Comparison of ENCODE assay signal across 27 mouse cellular contexts in the genomic region with DNA sequence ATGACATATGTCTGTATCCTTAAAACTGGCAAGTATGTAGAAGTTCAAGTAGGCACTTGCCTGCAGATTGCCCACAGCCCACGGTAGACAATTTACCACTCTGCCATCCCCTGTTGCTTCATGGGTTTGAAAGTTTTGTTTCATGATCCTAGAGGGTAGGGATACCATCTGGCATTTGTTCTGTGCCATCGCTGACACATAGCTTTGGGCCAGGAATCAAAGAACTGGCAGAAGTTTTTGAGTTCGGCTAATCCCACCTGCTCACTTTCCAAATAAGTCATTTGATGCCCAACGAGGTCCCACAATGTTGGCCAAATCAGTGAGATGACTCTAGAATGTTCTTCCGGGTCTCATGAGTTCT. TPM values are rescaled to one million over a fixed set of nuclear protein-coding genes. Genes with fewer than 3 reads are reported as not detected.
DNase-seq lines count a peak whose midpoint lies in the region; ATAC-seq and TF ChIP-seq lines count a peak whose summit lies in the region.
"Had no signal": no experiment of that assay in that cellular context is flagged by ENCODE, and none has a peak within 500 bp of the region (broad histone marks: within the 10 kb centered on the region; RNA-seq: fewer than 3 reads in every experiment).

No protein-coding gene starts in this region.

- H3K4me3 ChIP-seq in erythroblast, embryonic 14.5 days (replicated peaks) = peak overlapping the region; percentile 33
- no peak overlapping the region for H3K4me3 ChIP-seq in spleen, adult 2 months (ENCODE audit: extremely low read depth, insufficient read depth, insufficient read length)
- peak overlapping the region; percentile 30 for H3K4me3 ChIP-seq in liver, embryonic 15.5 days (replicated peaks)
- H3K4me3 ChIP-seq in hindbrain, embryonic 12.5 days = no peak overlapping the region
- H3K4me3 ChIP-seq: hindbrain, embryonic 15.5 days; kidney, embryonic 15.5 days; left cerebral cortex, adult 2 months; limb, embryonic 12.5 days; midbrain, embryonic 12.5 days; myocyte; neural tube, embryonic 12.5 days had no signal

- H3K9me3 ChIP-seq in erythroblast, embryonic 14.5 days (ENCODE audit: control insufficient read depth, low read length) = no peaks in the 10 kb centered on the region
- H3K9me3 ChIP-seq in liver, embryonic 15.5 days (replicated peaks) = no peaks in the 10 kb centered on the region
- no peaks in the 10 kb centered on the region for H3K9me3 ChIP-seq in hindbrain, embryonic 12.5 days (replicated peaks)
- H3K9me3 ChIP-seq: hindbrain, embryonic 15.5 days; kidney, embryonic 15.5 days; limb, embryonic 12.5 days; midbrain, embryonic 12.5 days; neural tube, embryonic 12.5 days had no signal

- ATAC-seq in erythroblast, adult 5-6 weeks (replicated peaks; ENCODE audit: low FRiP score, poor library complexity, severe bottlenecking) = no peak
- no peak for ATAC-seq in liver, embryonic 15.5 days (ENCODE audit: insufficient read depth)
- ATAC-seq in hindbrain, embryonic 12.5 days (ENCODE audit: low FRiP score) = no peak
- ATAC-seq: forebrain, embryonic 14.5 days had no signal

- no peak for DNase-seq in spleen, adult 2 months (ENCODE audit: low read depth in 1 of 2, low spot score in 2 of 2)
- DNase-seq in spleen, postnatal 10 days (ENCODE audit: low spot score in 2 of 2) = no peak
- DNase-seq in layer of hippocampus, adult 18-20 months (ENCODE audit: low spot score in 2 of 2) = peak; percentile 11 to 68
- no peak for DNase-seq in adrenal gland, adult (ENCODE audit: inconsistent age in 2 of 2, low spot score in 1 of 2)
- DNase-seq: adrenal gland, postnatal 25 days; cerebellum, adult 11-12 months; gastrocnemius, postnatal 14 days; heart, adult 18-20 months; kidney, adult 11 months; kidney, postnatal 25 days; lung, adult 2 months; lung, postnatal 10 days; right cerebral cortex, adult 18-20 months; thymus, postnatal 25 days had no signal

- no peak for TF ChIP-seq POLR2A in spleen, adult 2 months (IDR thresholded peaks at IDR 0.05; ENCODE audit: low read depth, low read length)

- no peak overlapping the region for H3K9ac ChIP-seq in liver, embryonic 15.5 days
- H3K9ac ChIP-seq in hindbrain, embryonic 12.5 days = no peak overlapping the region
- H3K9ac ChIP-seq: hindbrain, embryonic 15.5 days; kidney, embryonic 15.5 days; limb, embryonic 12.5 days; midbrain, embryonic 12.5 days; neural tube, embryonic 12.5 days had no signal

- no peak for TF ChIP-seq CTCF in spleen, adult 2 months (IDR thresholded peaks at IDR 0.05; ENCODE audit: extremely low read depth, insufficient read depth, insufficient read length, insufficient replicate concordance)

- no peaks in the 10 kb centered on the region for H3K36me3 ChIP-seq in erythroblast, embryonic 14.5 days (ENCODE audit: control insufficient read depth)
- H3K36me3 ChIP-seq in spleen, adult 2 months (ENCODE audit: control insufficient read depth, insufficient read depth, low read length) = no peaks in the 10 kb centered on the region
- H3K36me3 ChIP-seq in liver, embryonic 15.5 days (replicated peaks) = no peaks in the 10 kb centered on the region
- H3K36me3 ChIP-seq in hindbrain, embryonic 12.5 days = no peaks in the 10 kb centered on the region
- H3K36me3 ChIP-seq: hindbrain, embryonic 15.5 days; kidney, embryonic 15.5 days; limb, embryonic 12.5 days; midbrain, embryonic 12.5 days; neural tube, embryonic 12.5 days had no signal

- peaks cover 4% of the 10 kb centered on the region for H3K27me3 ChIP-seq in erythroblast, embryonic 14.5 days (ENCODE audit: control insufficient read depth)
- no peaks in the 10 kb centered on the region for H3K27me3 ChIP-seq in spleen, adult 2 months (ENCODE audit: control insufficient read depth, insufficient read depth, low read length)
- H3K27me3 ChIP-seq in liver, embryonic 15.5 days = no peaks in the 10 kb centered on the region
- H3K27me3 ChIP-seq in hindbrain, embryonic 12.5 days = no peaks in the 10 kb centered on the region
- H3K27me3 ChIP-seq: hindbrain, embryonic 15.5 days; kidney, embryonic 15.5 days; limb, embryonic 12.5 days; midbrain, embryonic 12.5 days; neural tube, embryonic 12.5 days had no signal

- H3K27ac ChIP-seq in spleen, adult 2 months (ENCODE audit: insufficient read depth, low read length) = peak overlapping the region; percentile 66
- no peak overlapping the region for H3K27ac ChIP-seq in liver, embryonic 15.5 days (replicated peaks)
- no peak overlapping the region for H3K27ac ChIP-seq in hindbrain, embryonic 12.5 days
- H3K27ac ChIP-seq: hindbrain, embryonic 15.5 days; kidney, embryonic 15.5 days; left cerebral cortex, adult 2 months; limb, embryonic 12.5 days; midbrain, embryonic 12.5 days; neural tube, embryonic 12.5 days had no signal

- H3K4me2 ChIP-seq in liver, embryonic 15.5 days = peak overlapping the region; percentile 59
- no peak overlapping the region for H3K4me2 ChIP-seq in hindbrain, embryonic 12.5 days (replicated peaks)
- H3K4me2 ChIP-seq: heart, embryonic 11.5 days; hindbrain, embryonic 15.5 days; kidney, embryonic 15.5 days; limb, embryonic 12.5 days; midbrain, embryonic 12.5 days; neural tube, embryonic 12.5 days had no signal

- 81% methylated on average over 5 of the region's 5 CpGs for WGBS in spleen, adult 2 months
- 70% methylated on average over 5 of the region's 5 CpGs for WGBS in liver, embryonic 15.5 days (ENCODE audit: insufficient replicate concordance)
- 88% methylated on average over 5 of the region's 5 CpGs for WGBS in hindbrain, embryonic 12.5 days

- H3K4me1 ChIP-seq in erythroblast, embryonic 14.5 days (ENCODE audit: control insufficient read depth) = peaks cover 31% of the 10 kb centered on the region
- peaks cover 11% of the 10 kb centered on the region; the same call in 1 of the 2 replicates for H3K4me1 ChIP-seq in spleen, adult 2 months (ENCODE audit: control insufficient read depth, insufficient read depth, insufficient read length)
- peaks cover 31% of the 10 kb centered on the region for H3K4me1 ChIP-seq in liver, embryonic 15.5 days (replicated peaks)
- 0 out of 2 replicates have a peak, but pooled peaks cover 4% of the 10 kb centered on the region for H3K4me1 ChIP-seq in hindbrain, embryonic 12.5 days
- H3K4me1 ChIP-seq: hindbrain, embryonic 15.5 days; kidney, embryonic 15.5 days; limb, embryonic 12.5 days; midbrain, embryonic 12.5 days; neural tube, embryonic 12.5 days had no signal

RNA-seq across cellular contexts. Expression of a gene that starts 18.3 kb away (rescaled TPM):
- 3.7 and 4.4 TPM in 2 replicates for polyA plus RNA-seq in erythroblast, embryonic 14.5 days (2012)
- total RNA-seq in erythroblast, adult 5-6 weeks (2015; ENCODE audit: low replicate concordance) = 11.7 and 14.2 TPM in 2 replicates
- 30.2 and 31.4 TPM in 2 replicates for total RNA-seq in erythroblast, adult 5-6 weeks (2017; ENCODE audit: low replicate concordance)
- 37.4 and 37.9 TPM in 2 replicates for polyA plus RNA-seq in spleen, adult 2 months (2012; rRNA removed)
- 1 to 10 TPM; 1.1 to 3.5 TPM for total RNA-seq in layer of hippocampus, adult 18-20 months (2021)
- polyA plus RNA-seq in liver, embryonic 15.5 days (2015; fragmentation: Nextera tagmentation; extraction: Ambion mirVana) = 24.9 and 25.5 TPM in 2 replicates
- 3.5 and 5.4 TPM in 2 replicates for polyA plus RNA-seq in hindbrain, embryonic 12.5 days (2016; fragmentation: Nextera tagmentation; extraction: Ambion mirVana)

Comparison
In these comparisons a context has a peak if more than half of its experiments do, and no peak if none do; other contexts are left out.
1. H3K4me3 ChIP-seq: peak in erythroblast, embryonic 14.5 days (single experiment) and liver, embryonic 15.5 days (single experiment); none in spleen, adult 2 months (single experiment) and hindbrain, embryonic 12.5 days (single experiment).
2. DNase-seq: peak in layer of hippocampus, adult 18-20 months (2 of 2); none in spleen, adult 2 months (0 of 2), spleen, postnatal 10 days (0 of 2) and adrenal gland, adult (0 of 2).